Mouse (Mus musculus) intestine, embryonic 16.5 days (tissue): Measurements from ENCODE around the gene Camk2n2. TPM values are rescaled to one million over a fixed set of nuclear protein-coding genes. Genes with fewer than 3 reads are reported as not detected.
"Not testable (repeated sequence)": the region's sequence is repeated elsewhere in the genome, so short reads cannot be mapped to it uniquely, and the experiment has no call there.

Experiments used
- ATAC-seq: fragments of 200-750 bp; cut with Nextera tagmentation; 2 replicates; pipeline ENCODE4 v1.8.0; 2017; ENCODE audit warnings: moderate TSS enrichment, moderate library complexity
- H3K27ac ChIP-seq: fragments of 300-500 bp; sonication (generic); 2 replicates; pipeline ENCODE4 v1.5.1; 2014; ENCODE audit warnings: mild to moderate bottlenecking, low read length
- H3K27me3 ChIP-seq: fragments of 300-500 bp; sonication (generic); replicated peaks from 2 replicates; pipeline ENCODE4 v1.6.1; 2014; ENCODE audit warnings: low read length, control low read depth, mixed read lengths; ENCODE audit not compliant: control insufficient read depth, insufficient read depth
- H3K36me3 ChIP-seq: fragments of 300-500 bp; sonication (generic); 2 replicates; pipeline ENCODE4 v1.6.1; 2014; ENCODE audit warnings: low read length, control low read depth; ENCODE audit not compliant: control insufficient read depth, insufficient read depth
- H3K4me1 ChIP-seq: fragments of 300-500 bp; sonication (generic); 2 replicates; pipeline ENCODE4 v1.6.1; 2014; ENCODE audit warnings: low read length, control low read depth, mixed read lengths; ENCODE audit not compliant: control insufficient read depth, insufficient read depth
- H3K4me2 ChIP-seq: fragments of 300-500 bp; sonication (generic); 2 replicates; pipeline ENCODE4 v1.6.1; 2014; ENCODE audit warnings: low read depth, low read length, control low read depth
- H3K4me3 ChIP-seq: fragments of 300-500 bp; sonication (generic); 2 replicates; pipeline ENCODE4 v1.5.1; 2014; ENCODE audit warnings: mild to moderate bottlenecking, low read length
- H3K9ac ChIP-seq: fragments of 300-500 bp; sonication (generic); 2 replicates; pipeline ENCODE4 v1.6.1; 2014; ENCODE audit warnings: low read depth, low read length
- H3K9me3 ChIP-seq: fragments of 300-500 bp; sonication (generic); 2 replicates; pipeline ENCODE4 v1.6.1; 2016; ENCODE audit warnings: low read length, control low read depth; ENCODE audit not compliant: control insufficient read depth
- WGBS: fragments of 180-500 bp; shearing (Covaris S2); extraction: QIAGEN DNeasy Blood & Tissue Kit; methylation state at CpG from one replicate; pipeline ENCODE4 v1.1.7; 2014; 5-methylcytosine and 5-hydroxymethylcytosine counted together
- polyA plus RNA-seq: library from polyadenylated mRNA; unstranded; fragments of >200 nt; fragmentation: Nextera tagmentation; extraction: Ambion mirVana; gene quantifications from 2 replicates; pipeline ENCODE4 v1.2.1, GENCODE M21; 2015

Gene Camk2n2
- polyA plus RNA-seq, result 0.38 and 0.40 TPM in 2 replicates

DNA sequence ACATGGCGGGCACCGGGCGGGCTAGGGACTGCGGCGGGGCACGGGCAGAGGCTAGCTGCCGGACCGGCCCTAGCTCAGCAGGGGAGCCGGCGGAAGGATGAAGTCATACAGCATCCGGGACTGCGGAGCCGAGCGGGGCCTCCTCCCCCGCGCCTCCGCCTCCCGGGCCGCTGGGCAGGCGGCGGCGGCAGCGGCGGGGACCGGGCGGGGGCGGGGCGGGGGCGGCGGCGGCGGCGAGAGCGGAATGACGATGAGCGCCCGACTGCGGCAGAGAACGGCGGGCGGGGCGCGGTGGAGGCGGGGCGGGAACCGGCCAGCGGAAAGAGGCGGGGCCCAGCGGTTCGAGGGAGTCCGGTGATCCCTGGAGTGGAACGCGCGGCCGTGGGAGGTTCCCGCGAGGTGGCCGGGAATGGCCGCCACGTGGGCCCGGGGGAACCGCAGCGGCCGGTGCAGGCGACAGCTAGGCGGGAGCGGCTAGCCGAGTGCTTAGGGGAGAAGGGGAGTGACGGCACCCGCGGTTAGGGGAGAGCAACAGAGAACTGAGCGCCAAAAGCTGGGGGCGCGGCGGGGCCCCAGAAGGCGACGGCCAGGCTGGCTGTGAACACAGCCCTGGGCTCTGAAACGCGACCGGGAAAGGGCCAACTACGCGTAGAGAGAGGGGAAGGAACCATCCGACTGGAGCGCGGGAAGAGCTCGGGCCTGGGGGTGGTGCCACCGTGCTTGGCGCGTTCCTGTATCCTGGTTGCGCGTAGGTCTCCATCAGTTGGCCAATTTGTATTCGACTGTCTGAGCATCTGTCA, at the start of gene Camk2n2:
TSS of gene Camk2n2 (minus strand) at position 97 of the 800 bp plus-strand sequence.
- peak within 1 kb of the TSS; percentile 78 for H3K9ac ChIP-seq
- H3K4me2 ChIP-seq, result peak within 1 kb of the TSS; percentile 99
- under 1% methylated on average over 81 of the region's 92 CpGs for WGBS
- H3K9me3 ChIP-seq, result no peaks in the 10 kb centered on the region
- H3K4me3 ChIP-seq, result peak within 1 kb of the TSS; percentile 76
- peak; percentile 67 for ATAC-seq
- H3K36me3 ChIP-seq, result no peaks in the 10 kb centered on the region
- H3K27ac ChIP-seq, result peak within 1 kb of the TSS; percentile 22; the same call in 1 of the 2 replicates
- peaks cover 14% of the 10 kb centered on the region for H3K4me1 ChIP-seq
- peaks cover 14% of the 10 kb centered on the region for H3K27me3 ChIP-seq

DNA sequence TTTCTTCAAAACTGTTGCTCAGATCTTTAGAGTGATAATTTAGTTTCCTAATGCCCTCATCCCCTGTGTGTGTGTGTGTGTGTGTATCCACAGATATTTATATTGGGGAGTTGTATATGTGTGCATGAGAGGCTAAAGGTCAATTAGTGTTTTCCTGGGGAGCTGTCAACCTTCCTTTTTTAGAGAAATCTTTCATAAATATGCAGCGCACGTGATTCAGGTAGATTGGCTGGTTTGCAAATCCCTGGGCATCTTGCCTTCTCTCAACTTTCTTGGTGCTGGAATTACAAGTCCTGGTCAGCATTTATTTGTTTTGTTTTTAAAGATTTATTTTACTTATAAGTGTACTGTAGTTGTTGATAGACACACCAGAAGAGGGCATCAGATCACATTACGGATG, 49.2 kb upstream of the Camk2n2 start:
- Histone ChIP-seq H3K9ac (no peak overlapping the region), H3K4me1 (peaks cover 21% of the 10 kb centered on the region), H3K9me3 (no peaks in the 10 kb centered on the region), H3K36me3 (peaks cover 5% of the 10 kb centered on the region; the same call in 1 of the 2 replicates), H3K27ac (no peak overlapping the region), H3K4me2 (no peak overlapping the region), H3K27me3 (no peaks in the 10 kb centered on the region), H3K4me3 (no peak overlapping the region)
- ATAC-seq, result no peak
- WGBS, result 87% methylated on average over 3 of the region's 3 CpGs

DNA sequence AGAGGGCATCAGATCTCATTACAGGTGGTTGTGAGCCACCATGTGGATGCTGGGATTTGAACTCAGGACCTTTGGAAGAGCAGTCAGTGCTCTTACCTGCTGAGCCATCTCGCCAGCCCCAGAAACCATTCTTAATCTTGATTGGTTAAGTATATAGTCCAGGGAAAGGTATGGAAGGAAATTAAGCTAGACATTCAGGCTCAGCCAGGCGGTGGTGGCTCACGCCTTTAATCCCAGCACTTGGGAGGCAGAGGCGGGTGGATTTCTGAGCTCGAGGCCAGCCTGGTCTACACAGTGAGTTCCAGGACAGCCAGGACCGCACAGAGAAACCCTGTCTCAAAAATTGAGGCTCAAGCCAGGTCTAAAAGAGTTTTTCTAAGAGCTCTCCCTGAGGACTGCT, 46.9 kb upstream of the Camk2n2 start, which contains the start of gene Eif4g1:
TSS of gene Eif4g1 (plus strand) at position 301 of the 400 bp plus-strand sequence.
- not testable (repeated sequence) for ATAC-seq, H3K4me3 ChIP-seq, H3K9ac ChIP-seq, H3K4me1 ChIP-seq, H3K36me3 ChIP-seq, H3K27me3 ChIP-seq, H3K4me2 ChIP-seq, H3K9me3 ChIP-seq, H3K27ac ChIP-seq
- WGBS, result 99% methylated on average over 3 of the region's 6 CpGs

DNA sequence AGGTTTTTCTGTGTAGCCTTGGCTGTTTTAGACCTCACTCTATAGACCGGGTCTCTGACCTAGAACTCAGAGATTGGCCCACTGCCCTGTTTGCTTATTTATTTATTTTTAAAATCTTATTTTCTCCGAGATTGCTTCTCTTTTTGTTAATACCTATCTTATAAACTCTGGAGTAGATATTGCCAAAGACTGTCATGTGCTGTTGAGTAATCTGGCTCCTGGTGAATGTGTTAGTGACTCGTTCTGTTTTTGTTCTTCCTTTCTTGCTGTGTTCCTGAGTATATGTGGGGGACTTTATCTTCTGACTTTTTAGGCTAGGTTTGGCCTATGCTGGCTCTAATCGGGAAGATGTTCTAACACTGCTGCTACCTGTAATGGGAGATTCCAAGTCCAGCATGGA, 36.6 kb upstream of the Camk2n2 start:
- no peak for ATAC-seq
- Histone ChIP-seq H3K27ac (no peak overlapping the region), H3K9ac (no peak overlapping the region), H3K4me3 (no peak overlapping the region), H3K36me3 (peaks cover 13% of the 10 kb centered on the region; the same call in 1 of the 2 replicates), H3K4me1 (peaks cover 3% of the 10 kb centered on the region), H3K27me3 (no peaks in the 10 kb centered on the region), H3K4me2 (no peak overlapping the region), H3K9me3 (no peaks in the 10 kb centered on the region)
- 90% methylated on average over 4 of the region's 4 CpGs for WGBS

DNA sequence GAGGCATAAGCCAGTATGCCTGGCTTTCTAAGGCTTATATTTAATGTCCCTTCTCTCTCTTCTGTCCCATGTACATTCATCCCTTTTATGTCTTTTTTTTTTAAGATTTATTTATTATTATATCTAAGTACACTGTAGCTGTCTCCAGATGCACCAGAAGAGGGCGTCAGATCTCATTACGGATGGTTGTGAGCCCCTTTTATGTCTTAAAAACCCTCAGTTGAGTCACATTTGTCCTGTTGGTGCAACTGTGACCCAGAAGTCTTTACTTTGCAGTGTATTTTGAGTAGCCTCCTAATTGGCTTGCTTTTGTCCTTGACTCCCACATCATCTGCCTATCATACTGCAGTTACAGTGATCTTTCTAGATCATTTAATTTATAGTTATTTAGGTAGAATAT, 32.2 kb upstream of the Camk2n2 start:
- Histone ChIP-seq H3K36me3 (peaks cover 4% of the 10 kb centered on the region; the same call in 1 of the 2 replicates), H3K27ac (no peak overlapping the region), H3K4me1 (peaks cover 12% of the 10 kb centered on the region), H3K9me3 (no peaks in the 10 kb centered on the region), H3K27me3 (no peaks in the 10 kb centered on the region), H3K9ac (no peak overlapping the region), H3K4me2 (no peak overlapping the region), H3K4me3 (no peak overlapping the region)
- 52% methylated on average over 2 of the region's 2 CpGs for WGBS
- ATAC-seq, result no peak

DNA sequence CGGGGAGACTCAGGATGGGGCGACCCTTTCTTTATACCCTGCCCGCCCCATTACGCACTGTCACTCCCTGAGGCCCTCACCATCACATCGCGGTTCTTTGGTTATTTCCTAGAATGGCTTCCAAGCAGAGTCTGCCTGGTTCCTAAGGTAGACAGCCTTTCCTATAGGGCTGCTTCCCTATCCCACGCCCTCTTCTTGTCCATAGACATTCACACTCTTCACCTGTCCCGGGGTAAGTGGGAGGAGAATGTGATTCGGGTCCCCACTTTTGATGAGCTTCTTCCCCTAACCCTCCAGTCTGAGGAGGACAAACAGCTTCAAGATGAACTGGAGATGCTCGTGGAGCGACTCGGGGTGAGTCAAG, 30.8 kb upstream of the Camk2n2 start:
- Histone ChIP-seq H3K4me2 (peak overlapping the region; percentile 83), H3K27ac (0 out of 2 replicates have a peak overlapping the region, but pooled peaks have one; percentile 40), H3K9ac (peak overlapping the region; percentile 88), H3K9me3 (no peaks in the 10 kb centered on the region), H3K4me1 (peaks cover 12% of the 10 kb centered on the region), H3K4me3 (peak overlapping the region; percentile 74), H3K36me3 (peaks cover 4% of the 10 kb centered on the region; the same call in 1 of the 2 replicates), H3K27me3 (no peaks in the 10 kb centered on the region)
- WGBS, result 8% methylated on average over 12 of the region's 12 CpGs
- peak; percentile 59; the same call in 1 of the 2 replicates for ATAC-seq

DNA sequence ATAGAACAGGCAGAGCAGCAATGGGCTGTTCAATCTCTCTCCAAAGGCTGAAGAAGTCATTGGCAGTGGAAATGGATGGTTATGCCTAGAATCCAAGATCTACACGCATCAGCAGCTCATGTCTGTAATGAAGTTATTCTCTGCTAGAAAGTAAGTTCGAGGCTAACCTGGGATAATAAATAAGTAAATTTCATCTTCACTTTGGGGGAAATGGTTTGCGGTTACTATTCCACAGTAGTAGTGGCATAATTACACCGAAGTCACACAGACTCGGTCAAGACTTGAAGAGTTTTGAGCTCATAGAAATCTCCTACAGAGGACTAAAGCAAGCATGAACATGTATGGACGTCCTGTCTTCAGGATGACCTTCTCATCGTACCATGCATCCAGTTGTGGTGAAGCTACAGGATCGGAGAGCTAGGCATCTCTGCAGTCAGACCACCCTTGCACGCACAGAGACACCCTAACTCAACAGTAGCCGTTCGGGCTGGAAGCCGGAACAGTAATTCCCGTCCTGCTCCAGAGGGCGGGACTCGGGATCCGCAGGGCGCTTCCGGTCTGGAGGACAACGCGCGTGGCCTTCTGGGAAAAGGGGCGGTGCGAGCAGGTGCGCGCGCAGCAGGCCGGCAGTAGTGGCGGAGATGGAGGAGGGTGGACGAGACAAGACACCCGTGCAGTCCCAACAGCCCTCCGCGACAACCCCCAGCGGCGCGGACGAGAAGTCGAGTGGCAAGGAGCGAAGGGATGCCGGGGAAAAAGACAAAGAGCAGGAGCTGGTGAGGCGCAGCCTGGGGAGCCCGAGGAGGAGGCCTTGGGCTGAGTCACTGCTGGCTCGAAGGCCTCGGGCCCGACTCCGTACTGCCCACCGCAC, 30.2 kb upstream of the Camk2n2 start, which contains the start of gene Psmd2:
TSS of gene Psmd2 (plus strand) at position 577 of the 871 bp plus-strand sequence.
- peak; percentile 97 for ATAC-seq
- 2% methylated on average over 46 of the region's 46 CpGs for WGBS

DNA sequence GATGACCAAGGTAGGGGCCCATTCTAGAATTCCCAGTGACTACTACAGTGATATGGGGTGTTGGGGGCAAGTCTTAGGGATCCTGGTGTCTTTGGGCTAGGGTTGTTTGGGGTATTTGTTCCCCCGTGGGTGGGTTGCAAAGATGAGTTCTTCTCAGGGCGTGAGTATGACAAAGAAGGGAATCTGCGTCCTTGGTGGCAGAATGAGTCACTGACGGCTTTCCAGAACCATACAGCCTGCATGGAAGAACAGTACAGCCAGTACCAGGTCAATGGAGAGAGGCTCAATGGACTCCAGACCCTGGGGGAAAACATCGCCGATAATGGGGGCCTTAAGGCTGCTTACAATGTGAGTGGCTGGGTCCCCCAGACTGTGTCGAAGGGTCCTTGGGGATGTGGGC, 22.8 kb upstream of the Camk2n2 start:
- H3K4me1 ChIP-seq, result no peaks in the 10 kb centered on the region
- H3K27ac ChIP-seq, result no peak overlapping the region
- no peaks in the 10 kb centered on the region for H3K36me3 ChIP-seq
- H3K4me2 ChIP-seq, result no peak overlapping the region
- ATAC-seq, result no peak
- no peak overlapping the region for H3K9ac ChIP-seq
- WGBS, result 85% methylated on average over 7 of the region's 7 CpGs
- H3K9me3 ChIP-seq, result no peaks in the 10 kb centered on the region
- no peak overlapping the region for H3K4me3 ChIP-seq
- H3K27me3 ChIP-seq, result no peaks in the 10 kb centered on the region

More for the DNA sequence above, 30.2 kb upstream of the Camk2n2 start, which contains the start of gene Psmd2:
- peak within 1 kb of the TSS; percentile 80 for H3K27ac ChIP-seq
- no peaks in the 10 kb centered on the region for H3K36me3 ChIP-seq
- peak within 1 kb of the TSS; percentile 83 for H3K4me2 ChIP-seq
- peak within 1 kb of the TSS; percentile 74 for H3K4me3 ChIP-seq
- H3K9ac ChIP-seq, result peak within 1 kb of the TSS; percentile 88
- peaks cover 12% of the 10 kb centered on the region for H3K4me1 ChIP-seq
- H3K9me3 ChIP-seq, result no peaks in the 10 kb centered on the region
- H3K27me3 ChIP-seq, result no peaks in the 10 kb centered on the region

DNA sequence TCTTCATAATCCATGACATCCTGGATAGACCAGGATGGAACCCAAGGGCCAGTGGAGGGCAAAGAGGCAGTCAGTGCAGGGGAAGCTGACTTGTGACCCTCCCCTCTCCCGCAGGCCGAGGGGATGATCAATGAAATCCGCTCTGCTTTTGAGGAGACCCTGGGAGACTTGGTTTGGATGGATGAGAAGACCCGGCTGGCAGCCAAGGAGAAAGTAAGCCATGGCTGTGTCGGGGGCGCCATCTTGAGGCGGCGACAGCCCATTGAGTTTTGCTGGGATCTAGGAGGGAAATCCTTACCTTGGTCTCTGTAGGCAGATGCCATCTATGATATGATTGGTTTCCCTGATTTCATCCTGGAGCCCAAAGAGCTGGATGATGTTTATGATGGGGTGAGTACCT, 21.1 kb upstream of the Camk2n2 start:
- H3K9me3 ChIP-seq, result no peaks in the 10 kb centered on the region
- H3K9ac ChIP-seq, result no peak overlapping the region
- WGBS, result 3% methylated on average over 8 of the region's 8 CpGs
- no peaks in the 10 kb centered on the region for H3K4me1 ChIP-seq
- no peaks in the 10 kb centered on the region for H3K36me3 ChIP-seq
- peak; percentile 50; the same call in 1 of the 2 replicates for ATAC-seq
- no peak overlapping the region for H3K4me3 ChIP-seq
- no peak overlapping the region for H3K4me2 ChIP-seq
- no peaks in the 10 kb centered on the region for H3K27me3 ChIP-seq
- no peak overlapping the region for H3K27ac ChIP-seq
